8 mouse cellular contexts compared by ENCODE assay signal in genomic region chr3:101572174-101572626, GRCm38 (mm10). TPM values are rescaled to one million over a fixed set of nuclear protein-coding genes. Genes with fewer than 3 reads are reported as not detected.
DNase-seq lines count a peak whose midpoint lies in the region; ATAC-seq and TF ChIP-seq lines count a peak whose summit lies in the region.

No protein-coding gene starts in this region.

- H3K4me1 ChIP-seq in embryonic fibroblast, embryonic 13.5 days (ENCODE audit: control insufficient read depth, insufficient read depth, low read length) = peaks cover 14% of the 10 kb centered on the region
- peaks cover 12% of the 10 kb centered on the region; the same call in 1 of the 2 replicates for H3K4me1 ChIP-seq in hindbrain, embryonic 14.5 days (replicated peaks; ENCODE audit: control insufficient read depth, insufficient read depth, low read length)

- H3K4me3 ChIP-seq in layer of hippocampus, adult 2 months = no peak overlapping the region
- H3K4me3 ChIP-seq in embryonic fibroblast, embryonic 13.5 days (ENCODE audit: insufficient read depth, low read length) = no peak overlapping the region
- no peak overlapping the region for H3K4me3 ChIP-seq in hindbrain, embryonic 14.5 days (replicated peaks; ENCODE audit: low read length)

- DNase-seq in layer of hippocampus, adult 2 months (ENCODE audit: low spot score in 2 of 2) = no peak
- DNase-seq in layer of hippocampus, adult 8-10 months (ENCODE audit: low spot score in 2 of 2) = no peak
- DNase-seq in hindbrain, embryonic 14.5 days (ENCODE audit: low spot score) = no peak
- DNase-seq in mesoderm, embryonic 11.5 days (ENCODE audit: low read depth, low spot score) = peak; percentile 54
- no peak for DNase-seq in B cell, adult 2 months
- DNase-seq in layer of hippocampus, adult 11-12 months (ENCODE audit: low spot score) = no peak

- H3K36me3 ChIP-seq in hindbrain, embryonic 14.5 days (replicated peaks; ENCODE audit: control insufficient read depth, insufficient read depth) = peaks cover 27% of the 10 kb centered on the region

- peak overlapping the region; percentile 51; the same call in 1 of the 2 replicates for H3K27ac ChIP-seq in layer of hippocampus, adult 2 months
- peak overlapping the region; percentile 89 for H3K27ac ChIP-seq in embryonic fibroblast, embryonic 13.5 days (ENCODE audit: insufficient read depth, low read length)
- H3K27ac ChIP-seq in hindbrain, embryonic 14.5 days = peak overlapping the region; percentile 43; the same call in 1 of the 2 replicates

- no peaks in the 10 kb centered on the region for H3K27me3 ChIP-seq in hindbrain, embryonic 14.5 days (ENCODE audit: control insufficient read depth, insufficient read depth, low read length)

- peak; percentile 13; the same call in 1 of the 2 replicates for TF ChIP-seq CTCF in layer of hippocampus, adult 2 months (conservative IDR thresholded peaks at IDR 0.05)
- TF ChIP-seq CTCF in embryonic fibroblast, embryonic 13.5 days (IDR thresholded peaks at IDR 0.05; ENCODE audit: borderline replicate concordance, insufficient read depth, low read length) = no peak

- H3K9me3 ChIP-seq in hindbrain, embryonic 14.5 days (ENCODE audit: control insufficient read depth, low read length) = no peaks in the 10 kb centered on the region

- ATAC-seq in hindbrain, embryonic 14.5 days (ENCODE audit: low FRiP score) = peak; percentile 39; the same call in 1 of the 2 replicates
- ATAC-seq in inflammation-experienced regulatory T-cells, adult 6 months = no peak

- TF ChIP-seq POLR2A in embryonic fibroblast, embryonic 13.5 days (IDR thresholded peaks at IDR 0.05; ENCODE audit: low read depth, low read length) = no peak; the same call in 1 of the 2 replicates

- H3K4me2 ChIP-seq in hindbrain, embryonic 14.5 days (replicated peaks) = no peak overlapping the region

- H3K9ac ChIP-seq in hindbrain, embryonic 14.5 days = no peak overlapping the region

- 38% methylated on average over 7 of the region's 7 CpGs for WGBS in hindbrain, embryonic 14.5 days

RNA-seq across cellular contexts. Expression of gene Atp1a1, which starts 32.3 kb away (rescaled TPM):
- 100 to 1,000 TPM; 476 to 506 TPM for total RNA-seq in layer of hippocampus, adult 2 months (2021)
- total RNA-seq in layer of hippocampus, adult 8-10 months (2022) = 100 to 1,000 TPM; 480 to 507 (median 482) TPM
- polyA plus RNA-seq in embryonic fibroblast, embryonic 13.5 days (2011; ENCODE audit: insufficient read length, low read depth, missing spikeins) = 211 and 238 TPM in 2 replicates
- 105 and 112 TPM in 2 replicates for polyA plus RNA-seq in hindbrain, embryonic 14.5 days (2014; fragmentation: Nextera tagmentation; extraction: Ambion mirVana)
- polyA plus RNA-seq in inflammation-experienced regulatory T-cells, adult 6 months (2017; shearing (Covaris generic)) = 10 to 100 TPM in 2 of 3 experiments, 1 to 10 TPM in 1; 9.7 to 26.3 (median 14.9) TPM
